Mouse (Mus musculus) embryonic fibroblast, embryonic 13.5 days (primary cell): ENCODE results near the gene Gls.

Experiments used
- CTCF ChIP-seq: IDR thresholded peaks from 2 replicates; pipeline ENCODE4 v1.5.1; 2011; ENCODE audit warnings: mild to moderate bottlenecking, control low read depth, low read length, moderate library complexity, borderline replicate concordance; ENCODE audit not compliant: insufficient read depth
- POLR2A ChIP-seq: IDR thresholded peaks from 2 replicates; pipeline ENCODE4 v1.6.1; 2011; ENCODE audit warnings: low read depth, mild to moderate bottlenecking, control low read depth, low read length, moderate library complexity

DNA sequence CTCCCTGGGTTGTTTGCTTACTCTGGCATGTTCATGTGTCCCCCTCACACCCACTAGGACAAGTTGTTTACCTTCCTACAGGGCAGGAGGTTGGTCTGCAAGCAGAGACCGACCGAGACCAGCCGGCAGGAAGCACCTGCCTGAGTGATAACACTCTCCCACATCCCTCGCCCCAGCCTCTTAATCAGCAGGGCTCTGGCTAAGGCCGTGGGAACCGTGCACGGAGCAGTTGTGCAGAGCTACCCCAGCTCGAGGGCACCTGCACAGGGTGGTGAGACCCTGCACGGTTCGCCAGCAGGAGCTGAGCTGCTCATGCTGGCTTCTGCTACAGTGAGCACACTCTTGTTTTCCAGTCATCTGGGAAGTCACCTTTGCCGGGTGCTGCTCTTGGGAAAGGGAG, 82.4 kb downstream of the Gls start:
- TF ChIP-seq CTCF (no peak), POLR2A (no peak)
